Mouse (Mus musculus): ENCODE results near the gene Anapc1. TPM values are rescaled to one million over a fixed set of nuclear protein-coding genes. Genes with fewer than 3 reads are reported as not detected.
"Not testable (repeated sequence)": the region's sequence is repeated elsewhere in the genome, so short reads cannot be mapped to it uniquely, and the experiment has no call there.

Anapc1 gene
- polyA plus RNA-seq, 1 experiment from 2014 or later: 54.6 TPM

DNA sequence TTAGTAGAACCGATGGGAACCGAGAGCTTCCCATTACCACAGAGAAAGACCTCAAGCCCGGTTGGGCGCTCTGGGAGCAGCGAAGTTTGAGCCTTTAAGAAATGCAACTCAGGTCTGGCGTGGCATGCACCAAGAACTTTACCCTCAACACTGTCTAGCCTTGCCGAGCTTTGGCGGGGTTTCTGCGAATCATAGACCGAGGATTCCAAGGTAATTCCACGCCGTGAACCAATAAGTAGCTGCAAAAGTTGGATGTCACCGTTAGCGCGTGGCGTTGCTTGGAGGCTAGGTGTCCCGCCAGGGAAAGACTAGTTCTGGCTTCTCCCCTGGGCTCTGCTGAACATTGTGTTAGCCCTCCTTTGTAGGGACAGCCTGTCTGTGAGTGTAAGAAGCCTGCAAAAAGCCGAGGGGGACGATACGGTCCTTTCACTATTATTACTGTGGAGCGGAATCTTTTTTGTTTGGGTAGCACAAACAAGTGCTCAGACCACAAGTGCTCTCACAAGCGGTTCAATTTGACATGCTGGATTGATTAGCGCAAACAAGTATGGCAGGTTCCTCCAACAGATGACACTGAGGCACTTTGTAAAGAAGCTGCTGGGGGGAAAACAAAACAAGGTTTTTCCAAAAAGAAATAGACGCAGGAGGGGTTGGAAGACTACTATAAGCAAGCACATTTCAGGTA is 12.2 kb upstream of the Anapc1 start:
- no peaks in the 10 kb centered on the region; the same call in 1 of the 2 replicates for H3K4me1 ChIP-seq (ENCODE audit: control insufficient read depth, insufficient read depth, low read length)
- H3K9me3 ChIP-seq (replicated peaks; ENCODE audit: control insufficient read depth, low read length): no peaks in the 10 kb centered on the region
- peak overlapping the region; percentile 42 for H3K4me3 ChIP-seq (ENCODE audit: low read depth, low read length)
- H3K4me2 ChIP-seq (ENCODE audit: low read length): peak overlapping the region; percentile 93
- under 1% methylated on average over 24 of the region's 24 CpGs for WGBS
- peak overlapping the region; percentile 58; the same call in 1 of the 2 replicates for H3K9ac ChIP-seq (ENCODE audit: low read length)
- H3K36me3 ChIP-seq (ENCODE audit: control insufficient read depth, insufficient read depth, low read length): no peaks in the 10 kb centered on the region
- peak; percentile 28 for DNase-seq (ENCODE audit: low spot score)
- no peaks in the 10 kb centered on the region for H3K27me3 ChIP-seq (replicated peaks; ENCODE audit: control insufficient read depth, insufficient read depth, low read length)
- H3K27ac ChIP-seq (ENCODE audit: low read depth, low read length): no peak overlapping the region
- ATAC-seq: no peak

- no peaks in the 10 kb centered on the region for H3K36me3 ChIP-seq (ENCODE audit: control insufficient read depth, insufficient read depth, low read length)
- H3K4me2 ChIP-seq (ENCODE audit: low read length): peak within 1 kb of the TSS; percentile 93
- peak; percentile 67 for DNase-seq (ENCODE audit: low spot score)
- peak within 1 kb of the TSS; percentile 58 for H3K9ac ChIP-seq (ENCODE audit: low read length)
- peak within 1 kb of the TSS; percentile 42 for H3K4me3 ChIP-seq (ENCODE audit: low read depth, low read length)
- WGBS: 2% methylated on average over 30 of the region's 30 CpGs
- no peaks in the 10 kb centered on the region; the same call in 1 of the 2 replicates for H3K4me1 ChIP-seq (ENCODE audit: control insufficient read depth, insufficient read depth, low read length)
- H3K27me3 ChIP-seq (replicated peaks; ENCODE audit: control insufficient read depth, insufficient read depth, low read length): no peaks in the 10 kb centered on the region
- no peaks in the 10 kb centered on the region for H3K9me3 ChIP-seq (replicated peaks; ENCODE audit: control insufficient read depth, low read length)
- H3K27ac ChIP-seq (ENCODE audit: low read depth, low read length): no peak within 1 kb of the TSS
- peak; percentile 84 for ATAC-seq
Observed at GRCm38 (mm10) chr2:128698693-128699181, 11.5 kb upstream of the Anapc1 start, which contains the start of gene Mertk. Gene Mertk (plus strand): TSS chr2:128698956.

DNA sequence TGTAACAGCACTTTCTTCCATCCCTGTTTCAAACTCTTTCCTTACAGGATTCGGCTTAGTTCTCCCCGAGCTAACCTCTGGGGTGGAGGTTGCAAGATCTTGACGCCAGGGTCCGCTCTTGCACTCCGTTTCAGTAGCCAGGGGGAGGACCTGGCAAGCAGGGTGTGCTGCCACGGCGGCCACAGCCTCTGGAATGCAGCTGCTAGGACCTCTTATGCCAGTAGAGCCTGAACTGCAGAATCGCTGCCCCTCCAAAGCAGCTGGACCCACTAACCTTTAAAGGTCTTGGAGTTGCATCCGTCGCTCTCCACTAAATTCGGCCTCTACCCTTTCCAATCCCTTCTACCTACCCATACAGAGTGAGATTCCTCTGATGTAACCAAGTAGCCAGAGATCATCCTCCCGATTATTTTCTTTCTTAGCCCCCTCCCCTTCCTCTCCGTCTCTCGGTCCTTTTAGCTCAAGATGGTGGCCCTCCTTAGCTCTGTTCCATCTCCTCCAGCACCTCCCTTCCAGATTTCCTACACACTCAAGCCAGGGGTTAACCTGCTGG is 11.0 kb upstream of the Anapc1 start:
- H3K9me3 ChIP-seq (replicated peaks; ENCODE audit: control insufficient read depth, low read length): no peaks in the 10 kb centered on the region
- 1% methylated on average over 14 of the region's 14 CpGs for WGBS
- peak overlapping the region; percentile 93 for H3K4me2 ChIP-seq (ENCODE audit: low read length)
- no peaks in the 10 kb centered on the region for H3K36me3 ChIP-seq (ENCODE audit: control insufficient read depth, insufficient read depth, low read length)
- peak overlapping the region; percentile 58 for H3K9ac ChIP-seq (ENCODE audit: low read length)
- ATAC-seq (peak; percentile 93), DNase-seq (ENCODE audit: low spot score) (peak; percentile 83)
- no peak overlapping the region for H3K27ac ChIP-seq (ENCODE audit: low read depth, low read length)
- H3K27me3 ChIP-seq (replicated peaks; ENCODE audit: control insufficient read depth, insufficient read depth, low read length): no peaks in the 10 kb centered on the region
- no peaks in the 10 kb centered on the region; the same call in 1 of the 2 replicates for H3K4me1 ChIP-seq (ENCODE audit: control insufficient read depth, insufficient read depth, low read length)
- peak overlapping the region; percentile 42 for H3K4me3 ChIP-seq (ENCODE audit: low read depth, low read length)

- no peak overlapping the region; the same call in 1 of the 2 replicates for H3K9ac ChIP-seq (ENCODE audit: low read length)
- no peaks in the 10 kb centered on the region; the same call in 1 of the 2 replicates for H3K4me1 ChIP-seq (ENCODE audit: control insufficient read depth, insufficient read depth, low read length)
- ATAC-seq: no peak
- no peaks in the 10 kb centered on the region for H3K27me3 ChIP-seq (replicated peaks; ENCODE audit: control insufficient read depth, insufficient read depth, low read length)
- no peak overlapping the region for H3K27ac ChIP-seq (ENCODE audit: low read depth, low read length)
- H3K36me3 ChIP-seq (ENCODE audit: control insufficient read depth, insufficient read depth, low read length): no peaks in the 10 kb centered on the region
- WGBS: 49% methylated on average over 5 of the region's 5 CpGs
- no peak for DNase-seq (ENCODE audit: low spot score)
- no peak overlapping the region for H3K4me3 ChIP-seq (ENCODE audit: low read depth, low read length)
- peak overlapping the region; percentile 93; the same call in 1 of the 2 replicates for H3K4me2 ChIP-seq (ENCODE audit: low read length)
- no peaks in the 10 kb centered on the region for H3K9me3 ChIP-seq (replicated peaks; ENCODE audit: control insufficient read depth, low read length)
Observed at GRCm38 (mm10) chr2:128697566-128697965, 10.4 kb upstream of the Anapc1 start.

- Histone ChIP-seq H3K4me2 (ENCODE audit: low read length) (no peak overlapping the region), H3K27ac (ENCODE audit: low read depth, low read length) (no peak overlapping the region), H3K4me1 (ENCODE audit: control insufficient read depth, insufficient read depth, low read length) (no peaks in the 10 kb centered on the region; the same call in 1 of the 2 replicates), H3K4me3 (ENCODE audit: low read depth, low read length) (no peak overlapping the region), H3K27me3 (replicated peaks; ENCODE audit: control insufficient read depth, insufficient read depth, low read length) (no peaks in the 10 kb centered on the region), H3K9me3 (replicated peaks; ENCODE audit: control insufficient read depth, low read length) (no peaks in the 10 kb centered on the region), H3K36me3 (ENCODE audit: control insufficient read depth, insufficient read depth, low read length) (no peaks in the 10 kb centered on the region), H3K9ac (ENCODE audit: low read length) (no peak overlapping the region)
- ATAC-seq: no peak
- DNase-seq (ENCODE audit: low spot score): no peak
- 93% methylated on average over 1 of the region's 1 CpGs for WGBS
Observed at GRCm38 (mm10) chr2:128697047-128697446, 9.9 kb upstream of the Anapc1 start.

- 77% methylated on average over 3 of the region's 3 CpGs for WGBS
- Histone ChIP-seq H3K9ac (ENCODE audit: low read length) (no peak overlapping the region), H3K4me2 (ENCODE audit: low read length) (no peak overlapping the region), H3K36me3 (ENCODE audit: control insufficient read depth, insufficient read depth, low read length) (no peaks in the 10 kb centered on the region), H3K4me3 (ENCODE audit: low read depth, low read length) (no peak overlapping the region), H3K27me3 (replicated peaks; ENCODE audit: control insufficient read depth, insufficient read depth, low read length) (no peaks in the 10 kb centered on the region), H3K27ac (ENCODE audit: low read depth, low read length) (no peak overlapping the region), H3K4me1 (ENCODE audit: control insufficient read depth, insufficient read depth, low read length) (no peaks in the 10 kb centered on the region; the same call in 1 of the 2 replicates), H3K9me3 (replicated peaks; ENCODE audit: control insufficient read depth, low read length) (no peaks in the 10 kb centered on the region)
- DNase-seq (ENCODE audit: low spot score) (no peak), ATAC-seq (no peak)
Observed at GRCm38 (mm10) chr2:128696426-128696825, 9.2 kb upstream of the Anapc1 start.

DNA sequence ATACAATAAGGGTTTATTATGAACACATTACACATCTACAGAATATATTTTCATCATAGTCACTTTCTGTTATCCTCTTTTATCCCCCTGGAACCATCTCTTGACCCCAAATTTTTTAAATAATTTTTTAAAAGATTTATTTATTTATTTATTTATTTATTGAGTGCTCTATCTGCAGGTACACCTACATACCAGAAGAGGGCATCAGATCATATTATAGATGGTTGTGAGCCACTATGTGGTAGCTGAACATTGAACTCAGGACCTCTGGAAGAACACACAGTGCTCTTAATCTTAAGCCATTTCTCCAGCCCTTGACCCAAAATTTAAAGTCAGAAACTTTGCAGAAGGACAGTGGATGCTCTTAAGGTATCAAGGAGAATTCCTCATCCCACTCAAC is 7.4 kb upstream of the Anapc1 start:
- Histone ChIP-seq H3K27me3 (replicated peaks; ENCODE audit: control insufficient read depth, insufficient read depth, low read length) (no peaks in the 10 kb centered on the region), H3K4me1 (ENCODE audit: control insufficient read depth, insufficient read depth, low read length) (no peaks in the 10 kb centered on the region; the same call in 1 of the 2 replicates), H3K27ac (ENCODE audit: low read depth, low read length) (no peak overlapping the region), H3K4me3 (ENCODE audit: low read depth, low read length) (no peak overlapping the region), H3K4me2 (ENCODE audit: low read length) (no peak overlapping the region), H3K9ac (ENCODE audit: low read length) (no peak overlapping the region), H3K36me3 (ENCODE audit: control insufficient read depth, insufficient read depth, low read length) (no peaks in the 10 kb centered on the region), H3K9me3 (replicated peaks; ENCODE audit: control insufficient read depth, low read length) (no peaks in the 10 kb centered on the region)
- DNase-seq (ENCODE audit: low spot score) (no peak), ATAC-seq (no peak)

GRCm38 (mm10) chr2:128693828-128694227 is 6.6 kb upstream of the Anapc1 start:
- not testable (repeated sequence) for DNase-seq (ENCODE audit: low spot score); H3K27ac ChIP-seq (ENCODE audit: low read depth, low read length); H3K4me2 ChIP-seq (ENCODE audit: low read length); H3K36me3 ChIP-seq (ENCODE audit: control insufficient read depth, insufficient read depth, low read length); ATAC-seq; H3K4me1 ChIP-seq (ENCODE audit: control insufficient read depth, insufficient read depth, low read length); H3K9ac ChIP-seq (ENCODE audit: low read length); H3K4me3 ChIP-seq (ENCODE audit: low read depth, low read length); H3K9me3 ChIP-seq (replicated peaks; ENCODE audit: control insufficient read depth, low read length); H3K27me3 ChIP-seq (replicated peaks; ENCODE audit: control insufficient read depth, insufficient read depth, low read length)
- WGBS: 85% methylated on average over 3 of the region's 3 CpGs

DNA sequence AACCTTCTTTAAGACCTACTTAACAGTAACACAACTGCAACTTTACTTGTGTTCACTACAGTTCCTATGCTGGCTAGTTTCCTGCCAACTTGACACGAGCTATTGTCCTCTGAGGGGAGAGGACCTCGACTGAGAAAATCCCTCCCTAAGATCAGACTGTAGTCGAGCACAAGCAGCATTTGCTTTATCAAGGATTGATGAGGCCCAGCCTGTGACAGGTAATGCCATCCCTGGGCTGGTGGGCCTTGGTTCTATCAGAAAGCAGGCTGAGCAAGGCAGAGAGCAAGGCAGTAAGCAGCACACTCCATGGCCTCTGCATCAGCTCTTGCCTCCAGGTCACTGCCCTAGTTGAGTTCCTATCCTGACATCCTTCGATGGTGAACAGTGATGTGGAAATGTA is 6.0 kb upstream of the Anapc1 start:
- Histone ChIP-seq H3K4me1 (ENCODE audit: control insufficient read depth, insufficient read depth, low read length) (no peaks in the 10 kb centered on the region; the same call in 1 of the 2 replicates), H3K36me3 (ENCODE audit: control insufficient read depth, insufficient read depth, low read length) (no peaks in the 10 kb centered on the region), H3K27me3 (replicated peaks; ENCODE audit: control insufficient read depth, insufficient read depth, low read length) (no peaks in the 10 kb centered on the region), H3K9me3 (replicated peaks; ENCODE audit: control insufficient read depth, low read length) (no peaks in the 10 kb centered on the region), H3K27ac (ENCODE audit: low read depth, low read length) (no peak overlapping the region), H3K9ac (ENCODE audit: low read length) (no peak overlapping the region), H3K4me3 (ENCODE audit: low read depth, low read length) (no peak overlapping the region), H3K4me2 (ENCODE audit: low read length) (no peak overlapping the region)
- DNase-seq (ENCODE audit: low spot score) (no peak), ATAC-seq (no peak)
- 66% methylated on average over 4 of the region's 4 CpGs for WGBS
